In the genomic region with DNA sequence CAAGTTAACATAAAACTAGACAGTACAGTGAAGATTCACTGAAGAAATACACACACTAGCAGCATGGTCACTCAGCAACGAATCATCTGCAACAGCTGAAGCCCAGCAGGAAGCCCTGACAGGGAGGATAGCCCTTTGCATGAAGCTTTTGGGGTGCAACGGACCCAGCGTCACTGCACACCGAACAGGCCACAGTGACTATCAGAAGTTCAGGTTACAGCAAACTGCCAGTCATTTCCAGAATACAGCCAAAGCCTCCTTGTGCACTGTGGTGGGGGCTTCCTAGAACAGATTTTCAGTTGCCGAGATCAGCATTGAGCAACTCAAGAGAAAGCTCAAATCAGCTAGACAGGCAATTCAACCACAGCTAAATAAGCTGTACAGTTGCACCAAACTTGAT, we compare ENCODE assay signal across 26 mouse cellular contexts. TPM values are rescaled to one million over a fixed set of nuclear protein-coding genes. Genes with fewer than 3 reads are reported as not detected.
A peak's percentile ranks its signal among the peaks of the same experiment; 100 is the strongest.
DNase-seq lines count a peak whose midpoint lies in the region; ATAC-seq and TF ChIP-seq lines count a peak whose summit lies in the region.
"Had no signal": no experiment of that assay in that cellular context is flagged by ENCODE, and none has a peak within 500 bp of the region (broad histone marks: within the 10 kb centered on the region; RNA-seq: fewer than 3 reads in every experiment).

No protein-coding gene starts in this region.

- no peak for TF ChIP-seq CTCF in intestine, postnatal 0 days (IDR thresholded peaks at IDR 0.05; ENCODE audit: low read depth)
- TF ChIP-seq CTCF in bone marrow, adult 2 months (IDR thresholded peaks at IDR 0.05; ENCODE audit: control insufficient read depth, insufficient read depth, low read length) = no peak
- TF ChIP-seq CTCF in thymus, adult 2 months (IDR thresholded peaks at IDR 0.05; ENCODE audit: borderline replicate concordance, control insufficient read depth, extremely low read depth, insufficient read depth, low read length, poor library complexity) = no peak

- no peak overlapping the region for H3K27ac ChIP-seq in intestine, embryonic 14.5 days (ENCODE audit: low read depth)
- H3K27ac ChIP-seq in intestine, postnatal 0 days (ENCODE audit: low read depth, low read length) = no peak overlapping the region
- H3K27ac ChIP-seq in bone marrow, adult 2 months (ENCODE audit: control insufficient read depth, insufficient read depth, low read depth, low read length, poor library complexity) = peak overlapping the region; percentile 8; the same call in 1 of the 2 replicates
- H3K27ac ChIP-seq in thymus, adult 2 months (ENCODE audit: control insufficient read depth, insufficient read depth, low read length) = no peak overlapping the region
- H3K27ac ChIP-seq: forebrain, embryonic 12.5 days; heart, embryonic 10.5 days; hindbrain, postnatal 0 days; limb, embryonic 12.5 days; liver, embryonic 12.5 days; midbrain, embryonic 15.5 days; neural tube, embryonic 13.5 days had no signal

- H3K36me3 ChIP-seq in intestine, embryonic 14.5 days (ENCODE audit: control insufficient read depth, insufficient read depth, low read length) = no peaks in the 10 kb centered on the region
- H3K36me3 ChIP-seq in intestine, postnatal 0 days (ENCODE audit: control insufficient read depth, insufficient read depth) = peaks cover 6% of the 10 kb centered on the region; the same call in 1 of the 2 replicates
- H3K36me3 ChIP-seq in thymus, adult 2 months (ENCODE audit: control insufficient read depth, insufficient read depth, low read length) = no peaks in the 10 kb centered on the region
- H3K36me3 ChIP-seq: forebrain, embryonic 12.5 days; heart, embryonic 10.5 days; midbrain, embryonic 15.5 days; neural tube, embryonic 13.5 days; stomach, embryonic 15.5 days had no signal

- 85% methylated on average over 5 of the region's 5 CpGs for WGBS in intestine, embryonic 14.5 days
- WGBS in intestine, postnatal 0 days = 80% methylated on average over 5 of the region's 5 CpGs
- WGBS in bone marrow, adult 2 months = 51% methylated on average over 5 of the region's 5 CpGs
- WGBS in thymus, adult 2 months = 89% methylated on average over 5 of the region's 5 CpGs

- DNase-seq in intestine, embryonic 14.5 days (ENCODE audit: low spot score) = peak; percentile 44
- peak; percentile 22 for DNase-seq in kidney, postnatal 10 days
- no peak for DNase-seq in kidney, adult 9 months
- DNase-seq in thymus, adult 2 months = no peak
- DNase-seq: adrenal gland, adult 8-10 months; cerebellum, adult 2 months; cerebellum, postnatal 25 days; embryo, embryonic 11 days; gastrocnemius, postnatal 36 days; kidney, postnatal 36 days; lung, adult 18-20 months; right cerebral cortex, adult 18-20 months; right cerebral cortex, postnatal 4 days had no signal

- H3K27me3 ChIP-seq in intestine, embryonic 14.5 days (replicated peaks; ENCODE audit: control insufficient read depth, insufficient read depth, low read length) = no peaks in the 10 kb centered on the region
- no peaks in the 10 kb centered on the region for H3K27me3 ChIP-seq in intestine, postnatal 0 days (replicated peaks; ENCODE audit: control insufficient read depth, insufficient read depth, low read length)
- H3K27me3 ChIP-seq in thymus, adult 2 months (ENCODE audit: control insufficient read depth, insufficient read depth, low read length) = no peaks in the 10 kb centered on the region
- H3K27me3 ChIP-seq: forebrain, embryonic 12.5 days; limb, embryonic 12.5 days; liver, embryonic 12.5 days; megakaryocyte, embryonic 14.5 days; midbrain, embryonic 15.5 days; neural tube, embryonic 13.5 days; stomach, embryonic 15.5 days had no signal

- no peak for TF ChIP-seq POLR2A in bone marrow, adult 2 months (IDR thresholded peaks at IDR 0.05; ENCODE audit: borderline replicate concordance, control insufficient read depth, low read depth, low read length)
- no peak for TF ChIP-seq POLR2A in thymus, adult 2 months (IDR thresholded peaks at IDR 0.05; ENCODE audit: control insufficient read depth, extremely low read depth, insufficient read depth, low read length, poor library complexity)

- H3K4me3 ChIP-seq in intestine, embryonic 14.5 days (ENCODE audit: low read depth, low read length) = no peak overlapping the region
- no peak overlapping the region for H3K4me3 ChIP-seq in intestine, postnatal 0 days (ENCODE audit: low read depth, low read length)
- H3K4me3 ChIP-seq in bone marrow, adult 2 months (replicated peaks; ENCODE audit: control insufficient read depth, low read depth, low read length) = no peak overlapping the region
- no peak overlapping the region for H3K4me3 ChIP-seq in thymus, adult 2 months (ENCODE audit: control insufficient read depth, insufficient read depth, low read length)
- H3K4me3 ChIP-seq: forebrain, embryonic 12.5 days; heart, embryonic 10.5 days; limb, embryonic 12.5 days; liver, embryonic 12.5 days; megakaryocyte, embryonic 14.5 days; midbrain, embryonic 15.5 days; neural tube, embryonic 13.5 days had no signal

- peaks cover 11% of the 10 kb centered on the region; the same call in 1 of the 2 replicates for H3K4me1 ChIP-seq in intestine, embryonic 14.5 days (replicated peaks; ENCODE audit: control insufficient read depth, insufficient read depth, low read length)
- no peaks in the 10 kb centered on the region for H3K4me1 ChIP-seq in intestine, postnatal 0 days (replicated peaks; ENCODE audit: control insufficient read depth, insufficient read depth, low read length)
- peaks cover 5% of the 10 kb centered on the region; the same call in 1 of the 2 replicates for H3K4me1 ChIP-seq in bone marrow, adult 2 months (ENCODE audit: control insufficient read depth, insufficient read depth, low read length)
- H3K4me1 ChIP-seq in thymus, adult 2 months (replicated peaks; ENCODE audit: control insufficient read depth, insufficient read depth, low read length) = 0 out of 2 replicates have a peak, but pooled peaks cover 2% of the 10 kb centered on the region
- H3K4me1 ChIP-seq: liver, embryonic 12.5 days; midbrain, embryonic 15.5 days had no signal

- no peak overlapping the region for H3K9ac ChIP-seq in intestine, embryonic 14.5 days (ENCODE audit: low read length)
- H3K9ac ChIP-seq in intestine, postnatal 0 days (ENCODE audit: low read depth, low read length) = no peak overlapping the region
- H3K9ac ChIP-seq: forebrain, embryonic 12.5 days; limb, embryonic 12.5 days; liver, embryonic 12.5 days; midbrain, embryonic 15.5 days; neural tube, embryonic 13.5 days; stomach, embryonic 15.5 days had no signal

- ATAC-seq in intestine, embryonic 14.5 days (replicated peaks; ENCODE audit: low FRiP score, low TSS enrichment, low read depth) = no peak
- ATAC-seq in intestine, postnatal 0 days = no peak
- ATAC-seq in megakaryocyte progenitor cell, adult 5-6 weeks (replicated peaks; ENCODE audit: poor library complexity) = peak; percentile 73
- ATAC-seq: activated CD4-positive, CD25-positive, alpha-beta regulatory T cell, adult 4 months; liver, embryonic 12.5 days; midbrain, embryonic 15.5 days had no signal

- no peak overlapping the region for H3K4me2 ChIP-seq in intestine, embryonic 14.5 days (ENCODE audit: low read length)
- no peak overlapping the region for H3K4me2 ChIP-seq in intestine, postnatal 0 days (replicated peaks; ENCODE audit: low read depth)
- H3K4me2 ChIP-seq: forebrain, embryonic 12.5 days; liver, embryonic 12.5 days; midbrain, embryonic 15.5 days had no signal

- no peaks in the 10 kb centered on the region for H3K9me3 ChIP-seq in intestine, embryonic 14.5 days (ENCODE audit: control insufficient read depth, low read length)
- H3K9me3 ChIP-seq in intestine, postnatal 0 days (ENCODE audit: control insufficient read depth) = no peaks in the 10 kb centered on the region
- H3K9me3 ChIP-seq: forebrain, embryonic 12.5 days; heart, embryonic 10.5 days; limb, embryonic 12.5 days; liver, embryonic 12.5 days; midbrain, embryonic 15.5 days; neural tube, embryonic 13.5 days; stomach, embryonic 15.5 days had no signal

RNA-seq across cellular contexts. Expression of a gene that starts 54.3 kb away (rescaled TPM):
- polyA plus RNA-seq in intestine, embryonic 14.5 days (2014; fragmentation: Nextera tagmentation; extraction: Ambion mirVana) = 68.9 and 70.6 TPM in 2 replicates
- polyA plus RNA-seq in intestine, postnatal 0 days (2015; fragmentation: Nextera tagmentation; extraction: Ambion mirVana) = 140 and 143 TPM in 2 replicates
- polyA plus RNA-seq in bone marrow, adult 2 months (2011; ENCODE audit: insufficient read depth, insufficient read length, low replicate concordance, missing spikeins) = 32.5 and 64.7 TPM in 2 replicates
- total RNA-seq in megakaryocyte progenitor cell, adult 5-6 weeks (2015) = 159 and 171 TPM in 2 replicates
- total RNA-seq in megakaryocyte progenitor cell, adult 5-6 weeks (2017) = 183 and 192 TPM in 2 replicates
- 59.9 and 64.2 TPM in 2 replicates for polyA plus RNA-seq in thymus, adult 2 months (2012; rRNA removed)

RNA-seq across cellular contexts. Expression of a gene that starts 54.4 kb away (rescaled TPM):
- polyA plus RNA-seq in intestine, embryonic 14.5 days (2014; fragmentation: Nextera tagmentation; extraction: Ambion mirVana) = 9.6 and 10.1 TPM in 2 replicates
- 4.7 and 6.2 TPM in 2 replicates for polyA plus RNA-seq in intestine, postnatal 0 days (2015; fragmentation: Nextera tagmentation; extraction: Ambion mirVana)
- polyA plus RNA-seq in bone marrow, adult 2 months (2011; ENCODE audit: insufficient read depth, insufficient read length, low replicate concordance, missing spikeins) = 3.0 and 14.9 TPM in 2 replicates
- 10.1 TPM in 2 replicates for total RNA-seq in megakaryocyte progenitor cell, adult 5-6 weeks (2015)
- total RNA-seq in megakaryocyte progenitor cell, adult 5-6 weeks (2017) = 4.6 and 4.9 TPM in 2 replicates
- polyA plus RNA-seq in thymus, adult 2 months (2012; rRNA removed) = 5.1 and 5.2 TPM in 2 replicates

Comparison
In these comparisons a context has a peak if more than half of its experiments do, and no peak if none do; other contexts are left out.
1. DNase-seq: peak in intestine, embryonic 14.5 days (single experiment) and kidney, postnatal 10 days (single experiment); none in kidney, adult 9 months (single experiment) and thymus, adult 2 months (single experiment).